8 mouse cellular contexts compared by ENCODE assay signal in genomic region chr13:28419950-28420381, GRCm38 (mm10).
DNase-seq lines count a peak whose midpoint lies in the region; ATAC-seq lines count a peak whose summit lies in the region.

No protein-coding gene starts in this region.

- peak overlapping the region; percentile 34 for H3K4me3 ChIP-seq in hindbrain, embryonic 14.5 days (replicated peaks; ENCODE audit: low read length)

- no peaks in the 10 kb centered on the region for H3K27me3 ChIP-seq in hindbrain, embryonic 14.5 days (ENCODE audit: control insufficient read depth, insufficient read depth, low read length)

- peak overlapping the region; percentile 79 for H3K9ac ChIP-seq in hindbrain, embryonic 14.5 days

- peak overlapping the region; percentile 97 for H3K27ac ChIP-seq in hindbrain, embryonic 14.5 days

- H3K4me1 ChIP-seq in hindbrain, embryonic 14.5 days (replicated peaks; ENCODE audit: control insufficient read depth, insufficient read depth, low read length) = peaks cover 63% of the 10 kb centered on the region

- WGBS in hindbrain, embryonic 14.5 days = 21% methylated on average over 16 of the region's 16 CpGs

- peak overlapping the region; percentile 65 for H3K4me2 ChIP-seq in hindbrain, embryonic 14.5 days (replicated peaks)

- peak; percentile 48 for ATAC-seq in hindbrain, embryonic 14.5 days (ENCODE audit: low FRiP score)
- ATAC-seq in megakaryocyte progenitor cell, adult 5-6 weeks (replicated peaks; ENCODE audit: poor library complexity) = peak; percentile 79

- H3K36me3 ChIP-seq in hindbrain, embryonic 14.5 days (replicated peaks; ENCODE audit: control insufficient read depth, insufficient read depth) = no peaks in the 10 kb centered on the region

- no peaks in the 10 kb centered on the region for H3K9me3 ChIP-seq in hindbrain, embryonic 14.5 days (ENCODE audit: control insufficient read depth, low read length)

- peak; percentile 73 for DNase-seq in MN1 (ENCODE audit: low spot score)
- DNase-seq in cerebellum, adult 18-20 months = peak; percentile 73 to 76
- DNase-seq in frontal cortex, postnatal 25 days (ENCODE audit: low spot score in 2 of 2) = peak; percentile 67 to 75
- peak; percentile 76 for DNase-seq in hindbrain, embryonic 14.5 days (ENCODE audit: low spot score)
- peak; percentile 81 to 88 for DNase-seq in left cerebral cortex, adult 18-20 months (ENCODE audit: low spot score in 2 of 2)
- peak; percentile 90 to 91 for DNase-seq in right cerebral cortex, postnatal 36 days (ENCODE audit: low spot score in 2 of 2)
- no peak for DNase-seq in urinary bladder, postnatal 10 days (ENCODE audit: low spot score)
